ENCODE assay signal across 8 mouse cellular contexts in genomic region chr4:141957740-141958139, GRCm38 (mm10). TPM values are rescaled to one million over a fixed set of nuclear protein-coding genes. Genes with fewer than 3 reads are reported as not detected.
DNase-seq lines count a peak whose midpoint lies in the region; ATAC-seq and TF ChIP-seq lines count a peak whose summit lies in the region.
"Had no signal": no experiment of that assay in that cellular context is flagged by ENCODE, and none has a peak within 500 bp of the region (broad histone marks: within the 10 kb centered on the region; RNA-seq: fewer than 3 reads in every experiment).

No protein-coding gene starts in this region.

- no peak overlapping the region for H3K9ac ChIP-seq in lung, embryonic 16.5 days (ENCODE audit: low read length)
- no peak overlapping the region for H3K9ac ChIP-seq in limb, embryonic 15.5 days
- H3K9ac ChIP-seq in stomach, postnatal 0 days (ENCODE audit: low read length), result no peak overlapping the region

- no peak for TF ChIP-seq EP300 in stomach, postnatal 0 days (optimal IDR thresholded peaks at IDR 0.05)

- TF ChIP-seq POLR2A in lung, adult 2 months (IDR thresholded peaks at IDR 0.05; ENCODE audit: borderline replicate concordance, extremely low read depth, low read depth, low read length), result no peak

- no peak overlapping the region for H3K4me3 ChIP-seq in lung, embryonic 16.5 days (ENCODE audit: low read length)
- H3K4me3 ChIP-seq in lung, adult 2 months (replicated peaks; ENCODE audit: extremely low read depth, low read depth, low read length), result no peak overlapping the region
- no peak overlapping the region for H3K4me3 ChIP-seq in limb, embryonic 15.5 days
- H3K4me3 ChIP-seq in stomach, postnatal 0 days (ENCODE audit: low read depth, low read length), result no peak overlapping the region
- H3K4me3 ChIP-seq: erythroblast, embryonic 14.5 days had no signal

- no peak for DNase-seq in lung, adult 2 months
- DNase-seq in stomach, postnatal 0 days (ENCODE audit: low spot score), result no peak
- DNase-seq in adrenal gland, postnatal 10 days, result no peak
- no peak for DNase-seq in cerebellum, adult 8-10 months

- H3K4me2 ChIP-seq in lung, embryonic 16.5 days (ENCODE audit: low read depth, low read length), result peak overlapping the region; percentile 33; the same call in 1 of the 2 replicates
- H3K4me2 ChIP-seq in limb, embryonic 15.5 days, result peak overlapping the region; percentile 29
- H3K4me2 ChIP-seq in stomach, postnatal 0 days (replicated peaks; ENCODE audit: low read depth), result peak overlapping the region; percentile 23

- peak; percentile 52 for ATAC-seq in lung, embryonic 16.5 days (ENCODE audit: low read depth)
- peak; percentile 13 for ATAC-seq in granulocyte monocyte progenitor cell, adult 5-6 weeks (replicated peaks; ENCODE audit: poor library complexity, severe bottlenecking)
- ATAC-seq in limb, embryonic 15.5 days (ENCODE audit: insufficient number of reproducible peaks, low FRiP score, low TSS enrichment, low read depth), result peak; percentile 42; the same call in 1 of the 2 replicates
- ATAC-seq in stomach, postnatal 0 days (ENCODE audit: low FRiP score, low TSS enrichment), result peak; percentile 52; the same call in 1 of the 2 replicates

- 23% methylated on average over 11 of the region's 11 CpGs for WGBS in lung, embryonic 16.5 days
- 22% methylated on average over 11 of the region's 11 CpGs for WGBS in lung, adult 2 months
- WGBS in limb, embryonic 15.5 days, result 20% methylated on average over 11 of the region's 11 CpGs
- 27% methylated on average over 11 of the region's 11 CpGs for WGBS in stomach, postnatal 0 days

- H3K9me3 ChIP-seq in lung, embryonic 16.5 days (ENCODE audit: control insufficient read depth, low read length), result no peaks in the 10 kb centered on the region
- 0 out of 2 replicates have a peak, but pooled peaks cover 5% of the 10 kb centered on the region for H3K9me3 ChIP-seq in limb, embryonic 15.5 days
- H3K9me3 ChIP-seq in stomach, postnatal 0 days (ENCODE audit: control insufficient read depth, low read length), result 0 out of 2 replicates have a peak, but pooled peaks cover 3% of the 10 kb centered on the region

- H3K27ac ChIP-seq in lung, embryonic 16.5 days (ENCODE audit: low read length), result no peak overlapping the region
- no peak overlapping the region for H3K27ac ChIP-seq in limb, embryonic 15.5 days
- no peak overlapping the region; the same call in 1 of the 2 replicates for H3K27ac ChIP-seq in stomach, postnatal 0 days (replicated peaks)

- H3K4me1 ChIP-seq in lung, embryonic 16.5 days (replicated peaks; ENCODE audit: control insufficient read depth, insufficient read depth, low read length), result peaks cover 27% of the 10 kb centered on the region
- peaks cover 17% of the 10 kb centered on the region for H3K4me1 ChIP-seq in lung, adult 2 months (ENCODE audit: control insufficient read depth, insufficient read depth, low read length)
- peaks cover 27% of the 10 kb centered on the region for H3K4me1 ChIP-seq in limb, embryonic 15.5 days
- peaks cover 3% of the 10 kb centered on the region for H3K4me1 ChIP-seq in stomach, postnatal 0 days (replicated peaks; ENCODE audit: control insufficient read depth, insufficient read depth)

- H3K36me3 ChIP-seq in lung, embryonic 16.5 days (ENCODE audit: control insufficient read depth, insufficient read depth, low read length), result no peaks in the 10 kb centered on the region
- H3K36me3 ChIP-seq in limb, embryonic 15.5 days, result no peaks in the 10 kb centered on the region
- H3K36me3 ChIP-seq in stomach, postnatal 0 days (ENCODE audit: control insufficient read depth, insufficient read depth, low read length), result no peaks in the 10 kb centered on the region

- TF ChIP-seq CTCF in lung, adult 2 months (IDR thresholded peaks at IDR 0.05; ENCODE audit: insufficient read depth, low read length), result no peak
- no peak for TF ChIP-seq CTCF in stomach, postnatal 0 days (IDR thresholded peaks at IDR 0.05; ENCODE audit: low read depth)

- H3K27me3 ChIP-seq in lung, embryonic 16.5 days (ENCODE audit: control insufficient read depth, insufficient read depth, low read depth, low read length), result no peaks in the 10 kb centered on the region
- no peaks in the 10 kb centered on the region for H3K27me3 ChIP-seq in limb, embryonic 15.5 days
- H3K27me3 ChIP-seq in stomach, postnatal 0 days (ENCODE audit: control insufficient read depth, insufficient read depth, low read length), result no peaks in the 10 kb centered on the region

RNA-seq across cellular contexts. Expression of gene Fhad1, which starts 57.1 kb away (rescaled TPM):
- 3.2 and 3.3 TPM in 2 replicates for polyA plus RNA-seq in lung, embryonic 16.5 days (2015; fragmentation: Nextera tagmentation; extraction: Ambion mirVana)
- polyA plus RNA-seq in lung, adult 2 months (2012; rRNA removed), result 6.9 and 7.9 TPM in 2 replicates
- not detected in 2 replicates for total RNA-seq in granulocyte monocyte progenitor cell, adult 5-6 weeks (2014; fragmentation: Nextera tagmentation)
- total RNA-seq in granulocyte monocyte progenitor cell, adult 5-6 weeks (2017), result 0.39 TPM in 1 of 2 replicates, not detected in the other
- 3.9 and 5.5 TPM in 2 replicates for polyA plus RNA-seq in limb, embryonic 15.5 days (2015; fragmentation: Nextera tagmentation; extraction: Ambion mirVana)
- 4.9 and 6.0 TPM in 2 replicates for polyA plus RNA-seq in stomach, postnatal 0 days (2015; fragmentation: Nextera tagmentation; extraction: Ambion mirVana)
- total RNA-seq in adrenal gland, postnatal 10 days (2021), result under 1 TPM; 0.45 to 0.79 TPM
- polyA plus RNA-seq: erythroblast, embryonic 14.5 days had no signal
